Mouse (Mus musculus) hindbrain, postnatal 0 days (tissue): ENCODE results near the gene Gm5136. TPM values are rescaled to one million over a fixed set of nuclear protein-coding genes. Genes with fewer than 3 reads are reported as not detected.

Experiments used
- ATAC-seq: fragments of 200-750 bp; cut with Nextera tagmentation; 2 replicates; pipeline ENCODE4 v1.8.0; 2017; ENCODE audit warnings: mild to moderate bottlenecking, moderate TSS enrichment, moderate library complexity
- DNase-seq: peaks from one replicate; pipeline ENCODE4 v3.0.0-alpha.2; 2015; ENCODE audit warnings: low spot score
- H3K27ac ChIP-seq: fragments of 300-500 bp; sonication (generic); 2 replicates; pipeline ENCODE4 v1.5.1; 2014; ENCODE audit warnings: mild to moderate bottlenecking
- H3K27me3 ChIP-seq: fragments of 300-500 bp; sonication (generic); 2 replicates; pipeline ENCODE4 v1.6.1; 2014; ENCODE audit warnings: low read length, mixed read lengths; ENCODE audit not compliant: insufficient read depth
- H3K36me3 ChIP-seq: fragments of 300-500 bp; sonication (generic); 2 replicates; pipeline ENCODE4 v1.6.1; 2014; ENCODE audit warnings: low read length, mixed read lengths; ENCODE audit not compliant: insufficient read depth
- H3K4me1 ChIP-seq: fragments of 300-500 bp; sonication (generic); 2 replicates; pipeline ENCODE4 v1.6.1; 2014; ENCODE audit warnings: antibody characterized with exemption, low read length, mixed read lengths; ENCODE audit not compliant: insufficient read depth
- H3K4me2 ChIP-seq: fragments of 300-500 bp; sonication (generic); 2 replicates; pipeline ENCODE4 v1.6.1; 2014; ENCODE audit warnings: low read depth, mild to moderate bottlenecking, low read length, moderate library complexity, mixed read lengths
- H3K4me3 ChIP-seq: fragments of 300-500 bp; sonication (generic); 2 replicates; pipeline ENCODE4 v1.5.1; 2014; ENCODE audit warnings: low read length
- H3K9ac ChIP-seq: fragments of 300-500 bp; sonication (generic); replicated peaks from 2 replicates; pipeline ENCODE4 v1.6.1; 2014; ENCODE audit warnings: mild to moderate bottlenecking, low read length, moderate library complexity, mixed read lengths
- H3K9me3 ChIP-seq: fragments of 300-500 bp; sonication (generic); 2 replicates; pipeline ENCODE4 v1.6.1; 2016; ENCODE audit warnings: low read length, mixed read lengths
- CTCF ChIP-seq: IDR thresholded peaks from 2 replicates; pipeline ENCODE4 v1.5.1; 2016; ENCODE audit warnings: antibody characterized with exemption, control low read depth, low read depth
- WGBS: fragments of 180-500 bp; shearing (Covaris S2); extraction: QIAGEN DNeasy Blood & Tissue Kit; methylation state at CpG from one replicate; pipeline ENCODE4 v1.1.7; 2014; 5-methylcytosine and 5-hydroxymethylcytosine counted together
- polyA plus RNA-seq: library from polyadenylated mRNA; unstranded; fragments of >200 nt; fragmentation: Nextera tagmentation; extraction: Ambion mirVana; gene quantifications from 2 replicates; pipeline ENCODE4 v1.2.1, GENCODE M21; 2015
- total RNA-seq: library from RNA; depleted of rRNA; stranded (reverse); fragments of >200 nt; gene quantifications from 2 replicates; pipeline ENCODE4 v1.2.3, GENCODE M21; 2014

The Gm5136 gene
- total and polyA plus RNA-seq, 2 experiments from 2014 or later = 0.10 TPM; not detected in 1

- no peak overlapping the region for H3K4me2 ChIP-seq
- ATAC-seq = no peak
- no peaks in the 10 kb centered on the region for H3K4me1 ChIP-seq
- 60% methylated on average over 8 of the region's 8 CpGs for WGBS
- no peak overlapping the region for H3K27ac ChIP-seq
- DNase-seq = peak; percentile 19
- H3K9me3 ChIP-seq = no peaks in the 10 kb centered on the region
- TF ChIP-seq CTCF = no peak
- no peaks in the 10 kb centered on the region for H3K27me3 ChIP-seq
- no peak overlapping the region for H3K9ac ChIP-seq
- H3K36me3 ChIP-seq = no peaks in the 10 kb centered on the region
- H3K4me3 ChIP-seq = no peak overlapping the region
Observed at GRCm38 (mm10) chr10:108652831-108653230, 47.1 kb downstream of the Gm5136 start.

- ATAC-seq (no peak), DNase-seq (no peak)
- H3K4me2 ChIP-seq = no peak overlapping the region
- H3K9ac ChIP-seq = no peak overlapping the region
- no peak overlapping the region for H3K27ac ChIP-seq
- H3K27me3 ChIP-seq = no peaks in the 10 kb centered on the region
- no peak for TF ChIP-seq CTCF
- no peaks in the 10 kb centered on the region for H3K36me3 ChIP-seq
- no peak overlapping the region for H3K4me3 ChIP-seq
- WGBS = 84% methylated on average over 8 of the region's 8 CpGs
- no peaks in the 10 kb centered on the region for H3K9me3 ChIP-seq
- H3K4me1 ChIP-seq = no peaks in the 10 kb centered on the region
Observed at GRCm38 (mm10) chr10:108652066-108652465, 47.9 kb downstream of the Gm5136 start.

DNA sequence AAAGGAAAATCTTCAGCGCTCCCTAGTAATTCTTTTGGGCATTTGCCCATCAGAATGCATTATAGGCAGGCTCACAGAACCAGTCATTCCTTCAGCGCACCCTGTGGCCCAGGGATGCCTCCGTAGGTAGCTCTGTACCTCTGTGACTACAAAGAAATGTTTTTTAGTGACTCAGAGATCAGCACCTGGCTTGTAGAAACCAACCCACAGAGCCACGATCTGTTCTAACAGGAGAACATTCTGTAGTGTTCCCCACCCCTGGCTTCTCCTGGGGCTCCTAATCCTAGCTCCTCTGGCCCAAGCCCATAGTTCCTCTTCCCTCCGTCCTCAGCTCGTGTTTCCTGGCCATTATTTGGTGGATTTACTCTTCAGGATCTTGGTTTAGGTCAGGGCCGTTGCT is 50.8 kb downstream of the Gm5136 start:
- Histone ChIP-seq H3K4me1 (no peaks in the 10 kb centered on the region), H3K27ac (peak overlapping the region; percentile 51; the same call in 1 of the 2 replicates)

More for the DNA sequence above, 50.8 kb downstream of the Gm5136 start:
- Histone ChIP-seq H3K4me3 (no peak overlapping the region), H3K9me3 (no peaks in the 10 kb centered on the region), H3K9ac (no peak overlapping the region), H3K27me3 (no peaks in the 10 kb centered on the region), H3K4me2 (no peak overlapping the region), H3K36me3 (no peaks in the 10 kb centered on the region)
- ATAC-seq = no peak
- no peak for TF ChIP-seq CTCF
- 70% methylated on average over 7 of the region's 7 CpGs for WGBS
- DNase-seq = no peak
